In genomic region chr19:36511305-36511704, GRCm38 (mm10) we compare ENCODE assay signal across 12 mouse cellular contexts.
"Had no signal": no experiment of that assay in that cellular context is flagged by ENCODE, and none has a peak within 500 bp of the region (broad histone marks: within the 10 kb centered on the region; RNA-seq: fewer than 3 reads in every experiment).

No protein-coding gene starts in this region.

- DNase-seq: kidney, adult 18-20 months; kidney, postnatal 10 days; kidney, postnatal 4 days; lung, adult 2 months; lung, postnatal 4 days; right cerebral cortex, postnatal 14 days; thymus, postnatal 36 days had no signal

- H3K36me3 ChIP-seq: midbrain, embryonic 12.5 days had no signal

- H3K4me2 ChIP-seq: midbrain, embryonic 12.5 days had no signal

- H3K4me1 ChIP-seq: midbrain, embryonic 12.5 days had no signal

- H3K27me3 ChIP-seq: midbrain, embryonic 12.5 days had no signal

- ATAC-seq: lung, postnatal 0 days; midbrain, embryonic 16.5 days had no signal

- H3K4me3 ChIP-seq: layer of hippocampus, adult 2 months; megakaryocyte, embryonic 14.5 days; midbrain, embryonic 12.5 days had no signal

- H3K27ac ChIP-seq: layer of hippocampus, adult 2 months; midbrain, embryonic 12.5 days had no signal

- H3K9ac ChIP-seq: midbrain, embryonic 12.5 days had no signal

- H3K9me3 ChIP-seq: megakaryocyte, embryonic 14.5 days; midbrain, embryonic 12.5 days had no signal
